Mouse (Mus musculus): ENCODE measurements around the gene Khdc3.
"Not testable (repeated sequence)": the region's sequence is repeated elsewhere in the genome, so short reads cannot be mapped to it uniquely, and the experiment has no call there.

Gene Khdc3

DNA sequence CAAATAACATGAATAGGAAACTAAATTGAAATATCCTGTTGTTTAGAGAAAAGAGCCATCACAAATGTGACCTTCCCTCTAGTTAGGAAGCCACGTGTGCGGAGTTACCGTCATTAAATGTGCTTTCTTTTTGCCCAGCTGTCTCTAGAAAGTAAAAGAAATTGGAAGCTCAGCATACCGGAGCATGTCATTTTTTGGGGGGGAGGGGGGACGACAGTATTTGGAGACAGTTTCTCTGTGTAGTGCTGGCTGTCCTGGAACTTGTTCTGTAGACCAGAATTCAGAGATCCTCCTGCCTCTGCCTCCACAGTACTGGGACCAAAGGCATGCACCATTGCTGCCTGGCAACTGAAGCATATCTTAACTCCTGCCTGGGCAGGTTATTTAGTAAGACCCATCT, at the start of gene Khdc3:
Gene Khdc3, plus strand, starts transcription at position 301 of the 400 bp plus-strand sequence.
- no peak for DNase-seq (ENCODE audit: low spot score)

DNA sequence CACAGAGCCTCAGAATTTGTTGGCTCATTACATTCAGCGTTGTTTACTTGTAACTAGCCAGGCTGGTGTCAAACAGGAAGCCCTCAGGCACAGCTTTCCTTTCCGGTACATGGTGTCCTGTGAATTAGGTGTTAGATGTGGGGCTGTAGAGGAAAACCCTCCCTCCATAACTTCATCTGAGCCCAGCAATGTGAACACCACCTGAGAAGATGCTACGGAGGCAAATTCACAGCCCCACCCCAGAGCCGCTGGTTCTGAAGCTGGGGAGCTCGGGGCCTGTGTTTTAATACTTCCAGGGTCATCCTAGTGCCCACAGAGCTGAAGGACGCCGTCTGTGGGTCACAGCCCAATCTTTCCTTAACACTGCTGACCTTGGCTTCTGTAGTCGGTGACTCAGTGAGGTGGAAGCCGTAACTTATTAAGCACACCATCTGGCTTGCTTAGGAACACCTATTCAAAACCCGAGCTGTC, 46.2 kb upstream of the Khdc3 start:
- no peak for DNase-seq (ENCODE audit: low spot score)

DNA sequence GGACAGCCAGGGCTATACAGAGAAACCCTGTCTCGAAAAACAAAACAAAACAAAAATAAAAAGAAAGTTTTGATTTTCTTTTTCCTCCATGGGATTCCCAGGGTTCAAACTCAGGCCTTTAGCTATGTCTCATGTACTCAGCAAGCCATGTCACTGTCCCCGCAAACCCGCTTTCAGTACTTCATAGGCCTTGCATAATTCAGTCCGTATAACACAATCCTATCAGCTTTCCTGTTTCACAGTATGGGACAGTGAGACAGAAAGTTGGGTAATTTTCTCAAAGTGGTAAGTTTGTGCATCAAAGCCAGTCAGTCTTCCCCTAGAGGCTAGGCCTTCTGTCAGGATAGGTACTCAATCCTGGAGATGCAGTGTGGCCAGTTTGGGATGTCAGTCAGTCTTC, 42.4 kb upstream of the Khdc3 start:
- DNase-seq (ENCODE audit: low spot score) = no peak

DNA sequence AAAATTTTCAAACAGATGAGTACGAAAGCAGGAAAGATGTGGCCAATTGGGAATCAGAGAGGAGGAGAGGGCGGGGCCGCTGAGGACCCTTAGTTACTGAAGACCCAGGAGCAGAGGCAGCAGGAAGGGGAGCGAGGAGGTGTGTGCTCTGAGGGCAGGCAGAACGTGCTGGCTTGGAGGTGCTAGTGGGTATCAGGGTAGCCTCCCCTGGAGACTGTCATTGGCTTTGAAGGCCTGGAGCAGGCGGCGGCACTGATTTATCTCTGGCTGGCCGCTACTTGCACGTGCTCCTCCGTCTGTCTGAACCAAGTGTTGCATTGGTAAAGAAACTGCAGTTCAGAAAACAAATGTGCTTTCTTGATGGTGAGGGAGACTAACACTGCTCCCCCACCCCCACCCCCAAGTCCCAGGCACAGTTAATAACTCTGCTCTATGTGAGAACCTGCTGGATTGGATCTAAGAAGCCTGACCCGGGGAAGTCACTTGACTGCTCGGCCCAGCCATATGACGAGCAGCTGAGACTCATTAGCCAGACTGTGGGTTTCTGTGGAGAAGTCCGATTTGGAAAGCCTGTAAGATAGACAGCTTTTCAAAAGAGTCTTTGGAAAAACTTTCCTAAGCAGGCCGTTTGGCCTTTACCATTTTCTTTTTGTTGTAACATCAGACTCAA, 37.9 kb upstream of the Khdc3 start:
- DNase-seq (ENCODE audit: low spot score) = no peak

DNA sequence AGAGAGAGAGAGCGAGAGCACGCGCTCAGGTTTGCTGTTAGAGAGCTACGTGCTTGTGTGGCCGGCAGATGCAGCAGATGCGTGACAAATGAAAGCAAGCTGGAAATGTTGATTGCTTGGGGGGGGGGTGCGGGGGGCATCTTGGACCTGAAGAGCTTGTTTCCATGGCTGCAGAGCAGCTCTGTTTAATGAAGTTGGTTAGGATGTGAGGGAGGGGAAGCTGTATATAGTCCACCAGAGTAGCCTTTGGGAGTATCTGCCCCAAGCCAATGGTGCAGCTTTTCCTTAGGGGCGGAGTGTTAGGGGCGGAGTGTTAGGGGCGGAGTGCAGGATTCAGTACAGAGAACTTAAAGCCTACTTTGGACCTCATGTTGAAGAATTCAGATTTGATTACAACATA, 34.5 kb upstream of the Khdc3 start:
- DNase-seq (ENCODE audit: low spot score) = no peak

DNA sequence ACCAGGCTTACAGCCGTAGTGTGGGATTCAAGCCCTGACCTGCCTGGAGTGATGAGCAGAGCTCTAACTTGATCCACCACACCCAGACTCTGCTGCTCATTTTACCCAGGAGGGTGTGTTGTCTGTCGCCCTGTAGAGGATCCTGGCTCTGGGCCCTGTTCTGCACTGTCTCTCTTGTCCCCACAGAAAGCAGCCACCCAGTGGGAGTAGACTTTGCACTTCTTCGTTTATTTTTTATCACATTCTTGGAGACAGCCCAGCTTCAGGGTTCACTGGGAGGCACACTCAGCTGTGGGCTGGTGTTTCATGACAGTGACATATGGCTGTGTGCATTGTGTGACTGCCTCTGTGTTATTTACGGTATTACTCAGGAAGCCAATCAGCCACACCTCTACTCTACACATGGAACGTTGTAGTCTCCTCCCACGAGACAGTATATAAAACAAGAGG, 33.4 kb upstream of the Khdc3 start:
- no peak for DNase-seq (ENCODE audit: low spot score)

DNA sequence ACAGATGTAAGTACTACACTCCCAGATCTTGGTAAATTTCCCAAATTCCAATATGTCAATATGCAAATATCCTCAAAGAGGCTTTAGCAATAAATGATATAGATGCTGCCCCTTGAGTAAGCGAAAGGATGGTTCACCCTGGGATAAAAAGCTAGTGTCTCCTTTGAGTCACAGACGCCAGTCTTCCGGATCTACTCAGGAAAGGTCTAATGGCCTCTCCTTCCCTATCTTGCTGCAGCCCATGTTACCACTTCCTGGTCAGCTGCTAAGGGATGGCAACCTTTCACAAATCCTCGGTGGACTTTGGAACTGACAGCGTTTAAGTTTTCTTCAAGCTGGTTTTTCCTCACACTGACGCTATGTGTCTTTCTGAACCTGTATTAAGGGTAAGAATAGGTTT, 32.9 kb upstream of the Khdc3 start:
- no peak for DNase-seq (ENCODE audit: low spot score)

DNA sequence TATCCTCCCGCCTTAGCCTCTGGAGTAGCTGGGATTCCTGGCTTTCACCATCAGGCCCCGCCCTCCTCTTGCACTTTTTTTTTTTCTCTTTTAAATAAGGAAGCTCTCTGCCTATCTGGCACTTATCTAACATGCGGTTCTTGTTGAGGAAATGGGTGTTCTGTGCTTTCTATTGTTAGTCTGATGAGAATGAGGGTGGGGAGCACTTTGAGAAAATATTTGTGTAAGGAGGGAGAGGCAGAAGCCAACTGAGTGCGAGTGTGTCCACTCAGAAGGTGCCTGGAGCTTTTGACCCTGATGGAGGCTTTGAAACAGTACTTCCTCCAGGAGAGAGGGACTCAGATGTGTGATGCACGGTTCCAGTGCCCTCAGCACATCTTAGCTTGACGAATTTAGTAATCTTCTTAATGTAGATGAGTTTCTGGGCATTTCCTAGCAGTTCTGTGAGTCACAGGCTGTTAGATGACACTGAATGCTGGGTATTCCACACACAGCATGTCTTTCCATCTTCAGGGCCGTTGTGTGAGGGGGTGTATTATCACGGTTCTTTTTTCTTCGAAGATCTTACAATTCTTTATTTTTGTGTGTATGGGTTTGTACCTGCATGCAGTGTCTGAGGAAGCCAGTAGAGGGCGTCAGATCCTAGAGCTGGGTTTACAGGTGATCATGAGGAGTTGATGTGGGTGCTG, 30.5 kb upstream of the Khdc3 start:
- no peak for DNase-seq (ENCODE audit: low spot score)

DNA sequence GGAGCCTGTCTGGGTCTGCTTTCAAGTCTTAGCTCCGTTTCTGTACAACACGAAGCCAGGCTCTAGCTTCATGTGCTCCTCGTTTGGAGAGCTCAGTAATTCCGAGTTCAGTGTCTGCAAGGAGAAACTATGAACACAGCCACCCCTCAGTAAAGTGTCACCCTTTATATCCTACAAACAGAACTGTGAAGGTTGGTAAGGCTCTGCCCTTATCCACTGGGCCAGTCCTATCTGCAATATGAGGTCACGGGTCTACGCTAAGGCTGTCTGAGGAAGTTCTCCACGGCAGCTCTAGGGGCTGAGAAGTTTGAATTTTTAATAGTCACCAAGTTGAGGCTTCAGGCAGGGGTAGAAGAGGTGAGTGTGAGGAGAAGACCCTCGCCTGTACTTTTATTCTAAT, 29.2 kb upstream of the Khdc3 start:
- no peak for DNase-seq (ENCODE audit: low spot score)

DNA sequence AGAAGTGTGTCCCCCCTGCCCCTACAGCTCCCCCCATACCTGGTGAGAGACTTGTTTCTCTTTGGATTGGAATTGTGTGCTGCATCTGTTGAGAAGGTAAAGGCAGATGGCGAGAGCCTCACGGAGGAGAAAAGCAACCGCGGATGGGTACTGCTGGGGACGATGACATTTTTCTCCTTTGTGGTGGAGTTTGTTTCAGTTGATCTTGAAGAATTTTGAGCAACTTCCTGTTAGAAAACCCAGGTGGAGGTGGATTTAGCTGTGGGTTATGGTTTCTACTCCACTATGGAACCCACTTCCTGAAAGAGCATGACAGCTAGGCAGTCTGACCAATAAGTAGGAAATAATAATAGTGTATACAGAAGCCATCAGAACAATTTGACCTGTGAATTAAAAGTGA, 28.5 kb upstream of the Khdc3 start:
- no peak for DNase-seq (ENCODE audit: low spot score)

DNA sequence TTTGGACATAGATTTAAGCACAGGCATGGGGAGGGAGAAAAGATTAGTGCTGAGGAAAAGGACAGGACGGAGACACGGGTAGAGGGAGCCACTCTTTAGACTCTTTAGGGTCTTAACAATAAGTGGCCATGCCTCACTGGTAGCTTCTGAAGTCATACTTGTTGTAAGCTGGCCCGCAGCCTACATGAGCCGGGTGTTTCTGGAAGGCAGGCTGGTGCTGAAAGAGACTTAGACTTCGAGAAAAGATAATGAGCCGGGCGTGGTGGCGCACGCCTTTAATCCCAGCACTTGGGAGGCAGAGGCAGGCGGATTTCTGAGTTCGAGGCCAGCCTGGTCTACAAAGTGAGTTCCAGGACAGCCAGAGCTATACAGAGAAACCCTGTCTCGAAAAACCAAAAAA, 22.3 kb upstream of the Khdc3 start:
- not testable (repeated sequence) for DNase-seq (ENCODE audit: low spot score)

DNA sequence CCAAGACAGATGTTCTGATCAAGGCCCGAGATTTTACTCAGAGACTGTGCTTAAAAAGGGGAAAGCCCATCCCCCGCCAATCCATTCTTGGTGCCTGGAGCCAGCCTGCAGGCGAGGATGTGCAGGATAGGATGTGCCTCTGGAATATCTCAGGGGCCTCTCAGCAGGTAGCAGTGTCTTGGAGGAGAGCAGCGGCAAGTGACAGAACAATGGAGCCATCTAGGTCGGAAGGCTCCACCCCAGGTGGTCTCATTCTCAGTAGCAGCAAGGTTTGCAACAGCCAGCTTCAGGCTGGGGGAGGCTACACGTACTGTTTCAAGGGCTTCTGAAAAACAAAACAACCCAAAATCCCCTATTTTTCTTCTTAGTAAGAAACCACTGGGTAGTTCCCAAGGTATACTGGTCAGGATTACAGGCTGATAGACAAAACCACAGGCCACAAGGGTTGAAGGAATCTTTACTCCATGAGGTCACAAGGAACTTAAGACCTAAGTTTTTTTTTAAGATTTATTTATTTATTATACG, 21.8 kb upstream of the Khdc3 start:
- no peak for DNase-seq (ENCODE audit: low spot score)

DNA sequence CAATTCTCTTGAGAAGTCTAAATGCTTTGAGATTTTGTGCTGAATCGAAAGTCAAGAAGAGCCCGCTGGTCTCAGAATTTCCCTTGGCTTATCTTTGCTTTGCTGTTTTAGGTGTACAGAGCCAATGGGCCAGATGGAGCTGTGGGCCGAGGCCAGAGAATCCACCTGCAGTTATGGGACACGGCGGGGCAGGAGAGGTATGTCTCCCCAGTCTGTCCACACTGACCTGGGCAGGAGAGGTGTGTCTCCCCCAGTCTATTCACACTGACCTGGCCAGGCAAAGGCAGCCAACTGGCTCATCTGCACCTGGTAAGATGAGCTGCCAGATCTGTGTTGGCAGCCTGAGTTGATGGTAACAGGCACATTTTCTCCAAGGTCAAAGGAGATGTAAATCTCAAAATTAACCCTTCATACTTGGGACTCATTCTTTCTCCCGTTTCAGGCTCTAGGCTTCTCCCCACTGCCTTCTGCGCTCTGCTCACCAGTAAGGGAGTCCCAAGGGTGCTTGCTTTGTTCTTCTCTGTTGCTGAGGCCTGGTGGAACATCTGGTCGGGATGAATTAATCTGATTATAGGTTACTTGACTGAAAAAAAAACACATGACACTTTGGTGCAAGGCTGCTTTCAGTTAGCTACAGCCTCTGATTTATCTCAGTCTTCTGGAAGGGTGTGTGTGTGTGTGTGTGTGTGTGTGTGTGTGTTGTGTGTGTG, 19.2 kb upstream of the Khdc3 start:
- DNase-seq (ENCODE audit: low spot score) = no peak

DNA sequence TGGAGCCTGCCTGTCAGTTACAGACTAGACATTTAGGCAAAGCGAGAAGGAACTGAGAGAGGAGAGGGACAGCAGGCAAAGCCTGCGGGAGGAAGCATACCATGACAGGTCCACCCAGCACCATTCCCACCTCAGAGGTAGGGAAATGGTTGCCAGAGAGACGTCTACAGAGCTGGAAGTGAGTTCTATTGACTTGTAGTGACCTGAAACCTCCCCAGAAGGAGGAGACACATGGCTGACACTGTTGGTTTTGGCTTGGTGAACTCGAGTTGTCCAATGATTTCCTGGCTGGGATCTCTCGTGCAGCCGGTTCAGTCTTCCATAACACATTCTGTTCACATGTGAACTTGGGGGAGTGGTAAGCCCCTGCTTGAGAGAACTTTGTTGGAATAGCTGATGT, 17.7 kb upstream of the Khdc3 start:
- no peak for DNase-seq (ENCODE audit: low spot score)

DNA sequence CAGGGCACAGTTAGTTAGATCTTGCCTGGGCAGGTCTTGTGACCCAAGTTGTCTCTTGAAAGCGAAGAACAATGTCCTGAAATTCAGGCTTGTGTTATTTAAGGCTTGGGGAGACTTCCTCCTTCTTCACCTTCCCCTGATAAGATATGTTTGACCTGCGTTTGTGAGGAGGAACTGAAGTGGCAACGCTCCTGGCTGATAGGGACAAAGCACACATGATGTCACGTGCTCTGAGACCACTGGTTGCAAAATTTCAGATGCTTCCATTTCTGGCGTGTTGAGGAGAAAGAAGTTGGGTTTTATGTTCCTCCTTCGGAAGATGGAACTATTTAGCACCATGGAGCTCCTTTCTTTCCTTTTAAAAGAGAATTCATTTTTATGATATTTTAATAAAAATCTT, 15.8 kb upstream of the Khdc3 start:
- no peak for DNase-seq (ENCODE audit: low spot score)

DNA sequence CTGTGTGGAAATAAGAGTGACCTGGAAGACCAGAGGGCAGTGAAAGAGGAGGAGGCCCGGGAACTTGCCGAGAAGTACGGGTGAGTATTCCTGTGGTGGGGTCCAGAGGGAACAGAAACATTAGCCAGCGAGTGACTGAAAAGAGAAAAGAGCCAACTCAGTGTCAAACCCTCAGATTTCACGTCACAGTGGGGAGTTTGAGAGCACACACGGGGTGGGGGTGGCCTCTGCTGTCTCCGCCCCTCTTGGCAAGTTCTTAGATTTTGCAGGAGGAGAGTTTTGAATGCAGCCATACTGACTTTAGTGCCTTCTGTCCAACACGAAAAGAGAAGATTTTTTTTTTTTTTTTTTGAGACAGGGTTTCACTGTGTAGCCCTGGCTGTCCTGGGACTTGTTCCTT, 14.5 kb upstream of the Khdc3 start:
- no peak for DNase-seq (ENCODE audit: low spot score)

DNA sequence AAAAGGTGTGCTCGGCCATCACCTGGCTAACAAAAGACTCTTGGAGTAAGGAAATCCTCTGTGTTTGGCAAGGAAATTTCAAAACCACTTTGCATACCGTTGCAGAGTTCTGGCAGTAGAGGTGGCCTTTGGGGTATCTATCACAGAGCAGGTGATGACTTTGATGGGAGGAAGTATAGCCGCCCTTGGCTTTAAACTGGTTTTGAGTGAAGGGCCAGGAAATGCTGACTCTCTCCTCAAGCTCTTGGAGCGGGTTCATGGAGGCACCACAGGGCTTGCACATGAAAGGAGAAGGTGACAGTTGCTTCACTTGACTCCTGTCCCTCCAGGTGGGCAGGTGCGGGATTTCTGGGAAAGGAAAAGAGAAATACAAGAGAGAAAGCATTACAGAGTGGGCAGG, 14.1 kb upstream of the Khdc3 start:
- no peak for DNase-seq (ENCODE audit: low spot score)

DNA sequence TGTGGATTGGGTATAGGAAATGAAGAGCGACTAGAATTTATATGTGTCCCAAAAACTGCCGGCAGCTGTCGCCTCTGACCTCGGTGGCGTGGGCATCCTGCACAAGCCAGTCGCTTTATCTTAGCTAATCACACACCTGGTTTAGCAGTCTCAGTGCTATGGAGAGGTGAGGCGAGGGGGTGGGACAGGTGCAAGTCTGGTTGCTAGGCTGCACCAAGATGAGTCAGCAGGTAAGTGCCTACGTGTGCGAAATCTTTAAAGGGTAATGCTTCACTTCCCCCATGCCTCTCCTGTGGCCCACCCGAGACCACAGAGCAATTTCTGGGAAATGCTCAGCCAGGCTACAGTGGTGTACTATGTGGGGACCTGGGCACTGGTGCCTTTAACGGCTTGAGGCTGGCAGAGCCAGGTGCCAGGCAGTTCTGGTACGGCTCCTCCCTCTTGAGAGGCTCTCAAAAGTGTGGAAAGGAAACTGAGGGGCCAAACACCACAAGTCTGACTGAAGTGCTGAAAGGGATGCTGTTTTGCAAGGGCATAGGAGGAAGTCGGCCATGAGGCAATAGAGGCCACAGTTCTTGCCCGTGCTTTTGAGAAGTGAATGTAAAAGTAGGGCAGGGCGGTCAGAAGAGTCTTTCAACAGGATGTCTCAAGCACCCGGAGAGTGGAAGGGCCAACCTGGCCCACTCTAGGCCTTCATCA, 12.3 kb upstream of the Khdc3 start:
- DNase-seq (ENCODE audit: low spot score) = no peak

DNA sequence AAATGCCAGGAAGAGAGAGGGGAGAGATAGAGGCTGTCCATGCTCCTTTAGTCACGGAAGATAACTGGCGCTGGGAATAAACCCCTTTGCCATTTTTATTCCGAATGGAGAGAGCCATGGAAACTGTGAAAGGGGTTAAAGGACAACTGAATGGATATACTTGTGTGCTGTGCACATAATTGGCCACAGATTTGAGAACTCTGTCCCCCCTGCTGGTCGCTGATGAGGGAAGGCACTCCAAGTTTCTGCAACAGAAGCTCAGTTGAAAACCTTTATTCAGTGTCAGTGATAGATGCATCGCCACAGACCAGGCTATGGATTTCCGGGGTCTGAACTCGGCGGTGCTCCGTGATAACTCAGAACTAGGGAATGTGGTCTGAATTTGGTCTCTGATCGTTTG, 11.5 kb upstream of the Khdc3 start:
- DNase-seq (ENCODE audit: low spot score) = no peak

DNA sequence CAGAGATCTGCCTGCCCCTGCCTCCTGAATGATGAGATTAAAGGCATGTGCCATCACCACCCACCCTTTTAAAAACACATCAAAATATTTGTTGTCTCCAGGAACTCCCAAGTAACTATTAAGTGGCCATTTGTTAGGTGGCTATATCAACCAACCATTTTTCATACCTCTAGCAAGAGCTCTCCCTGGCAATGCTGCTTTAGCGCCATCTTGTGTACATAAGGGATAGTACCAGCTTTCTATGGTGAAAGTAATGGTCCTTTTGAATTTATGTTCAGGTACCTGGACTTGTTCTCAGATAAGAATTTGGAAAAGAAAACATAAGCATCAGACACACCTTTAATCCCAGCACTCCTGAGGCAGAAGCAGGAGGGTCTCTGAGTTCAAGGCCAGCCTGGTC, 9.9 kb upstream of the Khdc3 start:
- no peak for DNase-seq (ENCODE audit: low spot score)

DNA sequence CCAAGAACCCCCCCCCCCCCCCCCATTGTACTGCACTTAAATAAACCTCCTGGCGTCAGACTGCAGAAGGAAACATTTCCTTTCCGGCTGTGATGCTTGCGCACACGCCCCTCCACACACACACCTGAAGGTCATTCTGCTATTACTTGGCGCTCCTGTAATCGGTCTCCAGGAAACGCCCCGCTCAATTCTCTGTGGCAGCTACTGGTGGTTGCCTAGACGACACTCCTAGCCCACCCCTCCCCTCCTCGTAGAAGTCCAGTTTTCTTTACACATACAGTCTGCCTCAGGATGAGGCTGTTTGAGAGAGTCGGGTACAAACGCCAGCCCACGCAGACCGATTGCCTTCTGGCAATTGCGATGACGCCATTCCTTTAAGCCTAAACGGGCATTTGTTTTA, 7.1 kb upstream of the Khdc3 start:
- DNase-seq (ENCODE audit: low spot score) = no peak

DNA sequence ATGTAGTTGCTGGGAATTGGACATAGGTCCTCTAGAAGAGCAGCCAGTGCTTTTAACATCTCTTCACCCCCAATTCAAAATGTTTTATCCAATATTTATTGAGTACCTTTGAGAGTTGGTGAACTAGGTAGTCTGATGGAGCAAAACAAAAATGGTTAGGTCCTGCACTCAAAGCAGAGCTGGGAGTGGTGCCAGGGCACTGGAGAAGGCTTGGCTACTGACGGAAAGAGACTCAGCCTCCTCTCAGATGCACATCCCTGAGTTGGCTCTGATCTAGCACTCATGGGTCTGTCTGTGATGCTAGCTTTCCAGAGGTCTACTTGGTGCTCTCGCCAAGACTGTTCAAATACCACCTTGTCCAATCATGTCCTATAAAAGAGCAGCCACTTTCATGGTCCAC, 3.7 kb upstream of the Khdc3 start:
- no peak for DNase-seq (ENCODE audit: low spot score)
